Mouse (Mus musculus): ENCODE measurements at regions not wholly inside any gene's neighbourhood (a gene's known extent, or its start where the extent isn't known, plus 50 kb on each side); places are given as distances from the start of the nearest gene placed in this dataset.

- peak; percentile 30 for DNase-seq (ENCODE audit: low read depth, low spot score)
Observed at GRCm38 (mm10) chr1:185151130-185151799, 52.7 kb upstream of the Rab3gap2 start.

GRCm38 (mm10) chr1:185150431-185151129, 53.3 kb upstream of the Rab3gap2 start:
- DNase-seq (ENCODE audit: low read depth, low spot score) = peak; percentile 75

GRCm38 (mm10) chr1:185144791-185145190, 59.1 kb upstream of the Rab3gap2 start:
- DNase-seq (ENCODE audit: low read depth, low spot score) = no peak

GRCm38 (mm10) chr1:185144006-185144405, 59.9 kb upstream of the Rab3gap2 start:
- peak; percentile 23 for DNase-seq (ENCODE audit: low read depth, low spot score)

GRCm38 (mm10) chr1:185140317-185140716, 63.6 kb upstream of the Rab3gap2 start:
- no peak for DNase-seq (ENCODE audit: low read depth, low spot score)

GRCm38 (mm10) chr1:185128209-185128608, 75.7 kb upstream of the Rab3gap2 start:
- peak; percentile 45 for DNase-seq (ENCODE audit: low read depth, low spot score)

GRCm38 (mm10) chr1:185125737-185126286, 78.1 kb upstream of the Rab3gap2 start:
- no peak for DNase-seq (ENCODE audit: low read depth, low spot score)

GRCm38 (mm10) chr1:185121552-185121951, 82.4 kb upstream of the Rab3gap2 start:
- no peak for DNase-seq (ENCODE audit: low read depth, low spot score)

- DNase-seq (ENCODE audit: low read depth, low spot score) = no peak
Observed at GRCm38 (mm10) chr1:185120416-185120815, 83.5 kb upstream of the Rab3gap2 start.

GRCm38 (mm10) chr1:185117711-185118110, 86.2 kb upstream of the Rab3gap2 start:
- peak; percentile 63 for DNase-seq (ENCODE audit: low read depth, low spot score)

GRCm38 (mm10) chr1:185113687-185114086, 90.2 kb upstream of the Rab3gap2 start:
- no peak for DNase-seq (ENCODE audit: low read depth, low spot score)

- no peak for DNase-seq (ENCODE audit: low read depth, low spot score)
Observed at GRCm38 (mm10) chr1:185112017-185112399, 91.9 kb upstream of the Rab3gap2 start.

- DNase-seq (ENCODE audit: low read depth, low spot score) = no peak
Observed at GRCm38 (mm10) chr1:185111347-185112016, 92.4 kb upstream of the Rab3gap2 start.

GRCm38 (mm10) chr1:185104945-185105884, 98.7 kb upstream of the Rab3gap2 start:
- no peak for DNase-seq (ENCODE audit: low read depth, low spot score)

GRCm38 (mm10) chr1:185103803-185104202, 100.1 kb upstream of the Rab3gap2 start:
- no peak for DNase-seq (ENCODE audit: low read depth, low spot score)

GRCm38 (mm10) chr1:185098975-185099958, 99.9 kb upstream of the Mark1 start:
- DNase-seq (ENCODE audit: low read depth, low spot score) = no peak

- DNase-seq (ENCODE audit: low read depth, low spot score) = no peak
Observed at GRCm38 (mm10) chr1:185098195-185098974, 99.0 kb upstream of the Mark1 start.

- no peak for DNase-seq (ENCODE audit: low read depth, low spot score)
Observed at GRCm38 (mm10) chr1:185096741-185097140, 97.4 kb upstream of the Mark1 start.

- DNase-seq (ENCODE audit: low read depth, low spot score) = no peak
Observed at GRCm38 (mm10) chr1:185092757-185093156, 93.4 kb upstream of the Mark1 start.
